Mouse (Mus musculus) liver, adult (tissue): Measurements from ENCODE around the gene Pla2g1b.

Experiments used
- GATA4 ChIP-seq: IDR thresholded peaks from 2 replicates; pipeline ENCODE4 v1.6.1; 2014; ENCODE audit warnings: mild to moderate bottlenecking, low read length; ENCODE audit not compliant: insufficient replicate concordance

The Pla2g1b gene

DNA sequence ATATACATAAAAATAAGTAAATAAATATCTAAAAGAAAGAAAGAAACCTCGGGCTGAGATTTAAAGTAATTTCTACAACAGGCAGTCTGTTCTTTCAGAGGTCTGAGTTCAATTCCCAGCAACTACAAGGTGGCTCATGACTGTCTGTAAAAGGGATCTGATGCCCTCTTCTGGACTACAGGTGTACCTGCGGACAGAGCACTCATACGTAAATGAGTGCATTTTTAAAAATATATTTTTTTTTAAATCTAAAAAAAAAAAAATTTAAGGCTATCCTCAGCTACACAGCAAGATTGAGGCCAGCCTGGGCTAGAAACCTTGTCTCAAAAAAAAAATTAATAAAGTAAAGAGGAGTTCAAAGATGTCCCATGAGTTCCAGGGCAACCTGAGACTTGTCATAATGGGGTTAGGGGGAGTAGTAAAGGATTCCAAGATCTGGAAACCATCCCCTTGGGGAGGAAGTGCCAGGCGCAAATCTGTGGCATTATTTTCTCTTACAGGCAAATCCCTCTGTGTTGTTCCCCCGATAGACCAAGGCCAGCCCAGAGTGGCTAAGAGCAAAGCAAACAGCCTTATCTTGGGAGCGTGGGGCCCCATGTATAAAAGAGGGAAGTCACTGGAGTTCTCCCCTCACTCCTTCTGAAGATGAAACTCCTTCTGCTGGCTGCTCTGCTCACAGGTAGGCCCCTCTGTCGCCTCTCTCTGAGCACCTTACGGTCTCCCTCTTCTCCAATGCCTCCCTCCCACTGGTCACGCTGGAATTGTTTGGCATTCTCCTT, at the start of gene Pla2g1b:
TSS of gene Pla2g1b (plus strand) at position 621 of the 779 bp plus-strand sequence.
- TF ChIP-seq GATA4, result no peak

DNA sequence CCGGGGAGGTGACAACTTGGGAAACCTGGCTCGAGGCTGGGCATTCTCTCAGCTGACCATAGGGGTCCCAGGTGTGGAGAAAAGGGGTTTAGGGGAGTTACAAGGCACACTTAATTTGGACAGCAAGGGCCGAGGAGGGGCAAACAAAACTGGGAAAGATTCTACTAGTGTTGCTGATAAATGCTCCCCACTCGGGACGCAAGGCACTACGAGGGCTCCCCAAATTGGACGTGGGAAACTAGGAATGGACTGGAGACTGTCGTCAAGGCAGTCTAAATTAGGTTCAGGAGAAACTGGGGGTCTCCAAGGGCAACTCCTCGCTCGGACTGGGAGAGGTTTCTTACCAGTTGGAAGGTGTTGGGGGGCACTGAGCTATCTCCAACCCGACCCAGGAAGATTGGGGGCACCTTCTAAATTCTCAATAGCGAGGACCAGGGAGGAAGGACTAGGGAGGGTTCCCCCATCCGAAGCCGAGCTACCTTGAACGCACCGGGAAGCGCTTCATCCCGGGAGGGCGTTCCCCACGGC, 37.2 kb upstream of the Pla2g1b start:
- TF ChIP-seq GATA4, result no peak

DNA sequence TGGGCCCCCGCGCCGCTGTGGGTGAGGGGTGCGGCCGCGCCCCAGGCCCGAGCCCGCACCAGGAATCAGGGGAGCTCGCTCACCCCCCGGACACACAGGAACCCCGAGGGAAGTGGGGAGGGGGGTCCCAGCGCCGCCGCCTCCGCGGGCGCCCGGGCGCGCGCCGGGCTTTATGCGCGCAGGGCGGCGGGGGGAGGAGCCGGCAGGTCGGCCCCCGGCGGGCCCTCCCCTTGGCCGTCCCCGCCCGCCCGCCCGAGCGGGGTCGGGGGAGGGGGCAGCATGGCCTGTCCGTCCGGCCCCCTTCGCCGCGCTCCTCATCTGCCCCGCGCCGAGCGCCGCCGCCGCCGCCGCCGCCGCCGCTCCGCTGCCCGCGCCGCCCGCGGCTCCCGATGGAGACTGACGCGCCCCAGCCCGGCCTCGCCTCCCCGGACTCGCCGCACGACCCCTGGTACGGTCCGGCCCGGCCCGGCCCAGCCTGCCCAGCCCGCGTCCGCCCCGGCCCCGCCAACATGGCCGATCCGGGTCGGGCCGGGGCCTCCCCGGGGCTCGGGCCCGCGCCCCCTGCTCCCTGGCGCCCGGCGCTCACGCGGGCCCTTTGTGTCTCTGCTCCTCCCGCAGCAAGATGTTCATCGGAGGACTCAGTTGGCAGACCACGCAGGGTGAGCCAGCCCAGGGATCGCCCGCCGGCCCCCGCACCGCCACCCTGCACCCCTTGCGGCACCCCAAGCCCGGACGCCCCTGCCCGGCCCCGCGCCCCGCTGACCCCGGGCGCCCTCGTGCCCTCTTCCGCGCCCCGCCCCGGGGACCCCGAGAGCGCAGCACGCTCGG, 36.5 kb upstream of the Pla2g1b start, which contains the start of gene Msi1:
TSS of gene Msi1 (plus strand) at position 241 of the 828 bp plus-strand sequence.
- no peak for TF ChIP-seq GATA4

DNA sequence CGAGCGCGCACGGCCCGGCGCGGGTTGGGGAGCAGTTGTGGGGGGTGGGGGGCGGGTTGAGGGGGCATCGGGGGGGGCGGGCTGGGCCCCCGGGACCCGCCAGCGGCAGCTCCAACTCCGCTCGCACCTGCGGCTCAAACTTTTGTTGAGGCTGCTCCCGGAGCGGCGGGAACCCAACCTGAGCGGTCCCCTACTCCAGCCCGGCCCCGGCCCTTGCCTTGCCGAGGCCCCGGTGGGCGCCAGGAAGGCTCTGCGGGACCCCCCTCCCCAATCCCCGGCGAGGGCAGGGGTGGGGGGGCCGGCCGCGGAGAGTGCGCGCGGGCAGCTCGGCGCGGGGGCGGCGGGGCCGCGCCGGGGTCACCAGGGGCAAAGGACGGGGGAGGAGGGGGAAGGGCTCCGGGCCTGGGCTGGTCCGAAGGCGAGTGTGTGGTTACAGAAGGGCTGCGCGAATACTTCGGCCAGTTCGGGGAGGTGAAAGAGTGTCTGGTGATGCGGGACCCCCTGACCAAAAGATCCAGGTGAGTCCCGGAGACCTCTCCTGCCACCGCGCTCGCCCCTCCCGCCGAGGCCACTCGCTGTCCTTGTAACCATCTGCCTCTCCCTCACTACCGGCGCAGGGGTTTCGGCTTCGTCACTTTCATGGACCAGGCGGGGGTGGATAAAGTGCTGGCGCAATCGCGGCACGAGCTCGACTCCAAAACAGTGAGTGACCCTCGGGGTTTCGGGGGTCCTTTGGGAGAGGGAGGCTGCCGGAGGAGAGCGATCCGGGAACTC, 35.7 kb upstream of the Pla2g1b start:
- TF ChIP-seq GATA4, result no peak

DNA sequence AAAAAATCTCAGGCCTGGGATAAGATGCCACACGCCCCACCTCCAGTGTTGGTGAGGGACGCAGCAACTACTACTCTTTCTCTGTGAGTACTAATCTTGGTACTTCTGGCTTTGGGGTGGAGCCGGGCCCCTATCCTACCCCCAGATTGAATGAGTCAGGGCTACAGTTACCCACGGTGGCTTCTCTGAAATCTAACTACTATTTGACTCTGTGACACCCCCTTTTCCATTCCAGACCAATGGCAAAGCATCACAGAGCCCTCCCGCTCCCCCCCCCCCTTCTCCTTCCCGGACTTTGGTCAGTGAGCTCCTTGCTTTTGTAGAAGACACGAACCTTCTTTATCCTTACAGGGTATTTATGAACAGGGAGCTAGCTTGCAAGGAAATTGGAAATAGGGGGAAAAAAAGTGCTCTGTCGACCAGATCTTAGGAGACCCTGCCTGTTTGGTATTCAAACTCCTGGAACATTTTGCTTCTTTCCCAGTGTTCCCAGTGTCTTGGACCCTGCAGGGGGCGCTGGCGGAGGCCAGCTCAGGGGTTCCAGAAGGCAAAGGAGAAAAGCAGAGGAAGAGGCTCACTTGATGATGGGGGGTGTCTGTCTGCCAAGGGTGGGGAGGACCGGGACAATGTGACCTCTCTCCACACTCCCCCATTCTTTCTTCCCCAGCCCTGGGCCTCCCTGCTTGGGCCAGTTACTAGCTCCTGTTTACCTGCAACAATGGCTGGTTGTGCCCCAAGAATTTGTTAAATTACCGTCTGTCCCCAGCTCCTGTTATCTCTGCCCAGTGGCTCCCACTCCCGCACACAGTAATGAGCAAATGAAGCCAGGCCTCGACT, 34.8 kb upstream of the Pla2g1b start:
- no peak for TF ChIP-seq GATA4

DNA sequence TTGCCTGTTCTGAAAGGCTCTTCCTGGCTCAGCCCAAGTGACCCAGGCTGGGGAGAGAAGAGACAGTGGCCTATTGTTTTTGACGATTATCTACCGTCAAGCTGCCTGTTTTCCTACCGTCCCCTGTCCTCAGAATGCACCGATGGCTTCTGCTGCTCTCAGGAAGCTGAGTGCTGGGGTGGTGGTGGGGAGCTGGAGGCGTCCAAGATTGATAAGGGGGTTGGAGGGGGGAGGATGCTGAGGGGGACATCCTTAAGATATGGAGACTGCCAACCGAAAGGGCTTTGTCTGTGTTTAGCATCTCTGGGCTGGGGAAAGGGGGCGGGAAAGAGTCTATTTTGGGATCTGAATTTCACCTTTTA, 34.2 kb upstream of the Pla2g1b start:
- TF ChIP-seq GATA4, result peak; percentile 53; the same call in 1 of the 2 replicates

DNA sequence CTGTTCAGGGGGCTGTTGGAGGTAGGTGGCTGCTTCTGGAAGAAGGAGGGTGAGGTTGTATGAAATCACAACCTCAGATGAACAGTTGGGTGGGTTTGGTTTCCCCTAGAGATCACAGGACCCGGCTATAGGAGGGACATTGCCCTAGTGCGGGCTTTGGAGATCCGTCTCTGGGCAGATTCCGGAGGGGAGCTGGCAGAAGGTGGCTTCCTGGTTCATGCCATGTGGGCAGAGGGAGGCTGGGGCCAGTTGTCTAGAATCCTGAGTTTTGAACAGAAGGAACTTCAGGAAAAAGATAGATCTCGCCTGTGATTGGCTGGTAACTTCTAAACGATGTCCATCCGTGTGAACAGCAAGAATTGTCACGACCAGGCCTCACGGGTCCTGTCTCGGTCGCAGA, 33.7 kb upstream of the Pla2g1b start:
- no peak for TF ChIP-seq GATA4

DNA sequence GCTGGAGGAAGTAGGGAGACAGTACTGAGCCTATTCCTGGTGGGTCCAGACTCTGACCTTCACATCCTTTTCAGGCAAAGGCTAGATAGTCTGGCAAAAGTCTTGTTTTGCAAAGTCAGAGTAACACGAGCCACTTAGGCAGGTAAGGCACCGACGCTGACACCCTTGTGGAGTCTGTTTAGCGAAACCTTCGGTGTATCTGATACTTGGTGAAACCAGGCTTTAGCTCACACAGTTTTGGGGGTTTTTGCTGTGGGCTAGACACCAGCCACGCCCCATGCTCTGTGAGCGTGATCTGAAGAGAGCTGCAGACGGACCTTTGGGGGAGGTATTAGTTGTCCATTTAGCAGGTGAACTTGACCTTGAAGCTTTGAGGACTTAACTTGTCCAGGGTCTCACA, 32.9 kb upstream of the Pla2g1b start:
- TF ChIP-seq GATA4, result no peak

DNA sequence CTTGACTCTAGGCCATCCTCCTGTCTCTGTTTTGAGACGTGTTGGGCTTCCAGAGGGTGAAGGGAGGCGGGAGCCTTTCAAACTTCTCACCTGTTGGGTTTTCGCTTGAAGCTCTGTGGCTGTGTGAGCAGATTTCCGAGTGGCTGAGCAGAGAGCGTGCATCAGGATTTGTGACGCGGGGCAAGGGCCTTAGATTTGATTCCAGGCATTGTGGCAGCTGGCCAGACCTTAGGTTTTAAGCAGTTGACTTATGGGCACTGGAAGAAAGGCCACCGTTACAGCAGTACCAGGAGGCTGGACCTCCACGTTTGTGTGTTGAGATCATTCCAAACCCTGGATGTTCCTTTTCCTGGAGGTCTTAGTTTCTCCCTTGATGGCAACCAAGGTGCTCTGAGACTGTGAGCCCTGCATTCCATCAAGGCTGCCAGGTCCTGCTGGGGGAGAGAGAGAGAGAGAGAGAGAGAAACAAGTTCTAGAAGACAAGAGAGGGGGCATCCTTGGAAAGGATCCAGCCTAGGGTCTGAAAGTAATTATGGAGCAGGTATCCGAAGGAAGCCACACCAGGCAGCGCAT, 31.7 kb upstream of the Pla2g1b start:
- no peak for TF ChIP-seq GATA4

DNA sequence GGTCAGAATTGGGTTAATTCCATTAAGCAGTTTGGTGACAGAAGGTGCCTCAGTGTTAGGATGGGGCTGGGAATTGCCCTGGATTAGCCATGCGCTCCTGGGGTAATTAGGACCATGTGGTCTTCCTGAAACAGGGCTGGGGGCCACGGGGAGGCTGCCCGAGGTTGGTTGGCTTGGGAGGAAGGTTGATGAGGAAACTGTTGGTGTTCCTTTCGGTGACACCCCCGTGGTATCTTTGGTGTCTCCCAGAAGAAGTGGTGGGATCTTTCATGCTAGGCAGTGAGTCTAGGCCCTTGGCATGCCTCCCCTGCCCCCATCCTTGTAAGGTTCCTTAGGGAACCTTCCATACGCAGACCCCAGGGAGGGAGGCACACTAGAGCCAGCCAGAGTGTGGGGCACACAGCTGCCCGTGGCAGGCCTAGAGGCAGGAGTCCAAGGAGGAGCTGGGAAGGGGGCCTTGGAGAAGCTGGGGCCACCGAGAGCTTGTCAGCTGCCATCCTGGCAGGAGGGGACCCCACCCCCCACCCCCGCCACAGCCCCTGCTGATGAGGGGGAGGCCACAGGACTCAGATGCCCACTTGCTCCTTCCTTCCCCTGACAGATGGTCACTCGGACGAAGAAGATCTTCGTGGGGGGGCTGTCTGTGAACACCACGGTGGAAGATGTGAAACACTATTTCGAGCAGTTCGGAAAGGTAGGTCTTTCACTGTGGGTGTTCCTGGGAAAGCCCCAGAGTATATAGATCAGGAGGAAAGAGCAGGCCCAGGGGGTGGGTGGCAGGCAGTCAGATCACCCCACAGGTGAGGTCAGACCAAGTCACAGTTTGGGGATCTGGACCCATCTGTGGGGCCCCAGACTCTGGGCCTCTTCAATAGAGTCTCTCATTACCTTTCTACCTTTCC, 31.0 kb upstream of the Pla2g1b start:
- TF ChIP-seq GATA4, result no peak

DNA sequence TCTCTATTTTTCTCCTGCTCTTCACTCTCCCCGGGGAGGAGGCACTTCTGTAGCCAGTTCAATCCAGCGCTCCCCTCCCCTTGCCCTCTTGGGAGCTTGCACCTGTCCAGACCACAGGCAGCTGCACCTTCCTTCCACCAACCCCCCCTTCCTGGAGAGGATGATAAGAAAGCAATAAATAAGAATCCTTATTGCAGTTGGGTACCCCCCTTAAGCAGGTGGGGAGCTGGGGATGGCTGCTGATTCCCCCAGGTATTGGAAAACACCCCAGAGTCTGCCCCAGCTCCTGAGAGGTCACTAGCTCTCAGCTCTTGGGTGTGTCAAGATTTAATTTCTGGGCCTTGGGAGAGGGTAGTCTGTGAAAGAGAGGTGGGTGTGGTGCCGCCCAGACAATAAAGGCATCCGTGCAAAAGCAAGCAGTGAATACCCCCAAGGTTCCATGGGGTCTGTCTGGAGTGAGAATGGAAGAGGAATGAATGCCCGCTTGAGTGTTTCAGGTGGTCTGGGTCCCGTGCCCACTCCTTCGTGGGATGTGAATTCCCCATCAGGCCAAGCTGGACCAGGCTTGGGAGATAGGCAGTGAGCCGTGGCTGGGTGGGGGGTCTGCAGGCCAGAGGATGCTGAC, 30.2 kb upstream of the Pla2g1b start:
- TF ChIP-seq GATA4, result no peak

DNA sequence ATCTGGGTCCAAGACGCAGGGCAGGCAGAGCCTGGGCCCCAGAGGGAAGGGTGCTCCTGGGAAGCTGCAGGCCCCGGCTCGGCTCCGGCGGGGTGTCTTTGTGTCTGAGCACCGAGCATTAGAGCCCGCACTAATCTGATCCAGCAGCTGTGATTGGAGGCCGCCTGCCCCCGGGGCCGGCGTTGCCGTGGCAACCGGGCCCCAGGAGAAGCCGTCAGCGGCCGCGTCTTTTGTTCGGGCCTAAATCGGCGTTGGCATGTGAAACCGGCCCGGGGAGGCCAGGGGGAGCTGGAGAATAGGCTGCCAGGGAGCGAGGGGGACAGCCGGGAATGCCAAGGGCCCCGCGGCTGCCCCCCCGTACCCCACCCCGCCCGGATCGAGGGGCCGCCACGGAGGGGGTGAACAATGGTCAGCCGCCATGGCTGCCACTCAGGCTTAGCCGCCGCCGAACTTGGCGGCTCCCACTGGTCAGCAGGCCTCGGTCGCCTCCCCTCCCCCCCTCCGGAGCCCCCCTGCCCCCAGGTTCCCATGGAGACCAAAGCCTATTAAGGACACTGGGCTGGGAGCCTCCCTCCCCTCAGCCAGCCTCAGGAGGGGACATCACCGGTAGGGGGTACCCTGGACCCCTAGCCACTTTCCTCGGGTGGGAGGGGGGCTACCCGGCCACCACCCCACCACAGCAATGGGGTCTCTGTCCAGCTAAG, 29.5 kb upstream of the Pla2g1b start:
- no peak for TF ChIP-seq GATA4
